Mouse (Mus musculus): ENCODE measurements around the gene Car10. TPM values are rescaled to one million over a fixed set of nuclear protein-coding genes. Genes with fewer than 3 reads are reported as not detected.

Gene Car10
- polyA plus RNA-seq, 1 experiment: not detected

DNA sequence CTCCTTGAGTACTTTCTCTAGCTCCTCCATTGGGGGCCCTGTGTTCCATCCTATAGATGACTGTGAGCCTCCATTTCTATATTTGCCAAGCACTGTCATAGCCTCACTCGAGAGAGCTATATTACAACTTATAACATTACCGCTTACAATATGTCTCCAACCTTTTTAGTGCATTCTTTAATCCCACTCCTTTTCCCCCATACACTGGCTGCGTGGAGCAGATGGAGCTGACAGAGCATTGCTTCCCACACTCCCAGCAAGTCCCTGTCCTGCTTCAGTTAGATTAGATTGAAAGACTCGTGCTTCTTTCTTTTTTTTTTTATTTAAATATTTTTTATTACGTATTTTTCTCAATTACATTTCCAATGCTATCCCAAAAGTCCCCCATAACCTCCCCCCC lies 310.2 kb downstream of the Car10 start:
- Histone ChIP-seq H3K4me3 (no peak overlapping the region), H3K36me3 (ENCODE audit: control insufficient read depth, insufficient read depth) (no peaks in the 10 kb centered on the region), H3K27me3 (ENCODE audit: control insufficient read depth, insufficient read depth, insufficient read length) (no peaks in the 10 kb centered on the region), H3ac (ENCODE audit: control insufficient read depth, insufficient read length) (no peak overlapping the region), H3K79me2 (ENCODE audit: control insufficient read depth, insufficient read depth) (no peaks in the 10 kb centered on the region), H3K4me2 (ENCODE audit: low read depth) (no peak overlapping the region)
- TF ChIP-seq REST (IDR thresholded peaks at IDR 0.05; ENCODE audit: insufficient read depth, insufficient read length): no peak
- TF ChIP-seq MYOG (IDR thresholded peaks at IDR 0.05; ENCODE audit: control insufficient read depth in 1 of 3, insufficient read depth in 1 of 3, insufficient read length in 2 of 3, low read depth in 2 of 3): no peak
- no peak for TF ChIP-seq MAX (IDR thresholded peaks at IDR 0.05; ENCODE audit: low read depth)
- TF ChIP-seq TCF3 (IDR thresholded peaks at IDR 0.05; ENCODE audit: insufficient read length, low read depth): no peak
- no peak for TF ChIP-seq TCF12 (IDR thresholded peaks at IDR 0.05; ENCODE audit: insufficient read depth, poor library complexity, severe bottlenecking)
- TF ChIP-seq SRF (IDR thresholded peaks at IDR 0.05; ENCODE audit: control insufficient read depth, insufficient read length, low read depth): no peak
- no peak for TF ChIP-seq CEBPB (IDR thresholded peaks at IDR 0.05; ENCODE audit: insufficient read depth, poor library complexity, severe bottlenecking)
- no peak for TF ChIP-seq MYOD1 (IDR thresholded peaks at IDR 0.05; ENCODE audit: control insufficient read depth in 1 of 3, insufficient read length in 2 of 3, low read depth in 2 of 3)
- no peak for TF ChIP-seq USF1 (IDR thresholded peaks at IDR 0.05; ENCODE audit: low read depth)
- no peak for TF ChIP-seq POLR2AphosphoS2 (IDR thresholded peaks at IDR 0.05; ENCODE audit: insufficient read length, low read depth)
- no peak for TF ChIP-seq E2F4 (IDR thresholded peaks at IDR 0.05; ENCODE audit: insufficient read depth)
- TF ChIP-seq POLR2A (IDR thresholded peaks at IDR 0.05; ENCODE audit: insufficient read length, low read depth): no peak

- no peaks in the 10 kb centered on the region for H3K36me3 ChIP-seq (ENCODE audit: control insufficient read depth, insufficient read depth)
Measured at GRCm38 (mm10) chr11:93431482-93431881, 333.7 kb downstream of the Car10 start.

GRCm38 (mm10) chr11:93434997-93435915 lies 337.4 kb downstream of the Car10 start:
- H3K4me3 ChIP-seq: no peak overlapping the region
- no peaks in the 10 kb centered on the region for H3K79me2 ChIP-seq (ENCODE audit: control insufficient read depth, insufficient read depth)
- no peak overlapping the region for H3ac ChIP-seq (ENCODE audit: control insufficient read depth, insufficient read length)
- H3K36me3 ChIP-seq (ENCODE audit: control insufficient read depth, insufficient read depth): no peaks in the 10 kb centered on the region
- no peak overlapping the region for H3K4me2 ChIP-seq (ENCODE audit: low read depth)
- H3K27me3 ChIP-seq (ENCODE audit: control insufficient read depth, insufficient read depth, insufficient read length): no peaks in the 10 kb centered on the region
- TF ChIP-seq MAX (IDR thresholded peaks at IDR 0.05; ENCODE audit: low read depth) (no peak), MYOG (IDR thresholded peaks at IDR 0.05; ENCODE audit: control insufficient read depth in 1 of 3, insufficient read depth in 1 of 3, insufficient read length in 2 of 3, low read depth in 2 of 3) (no peak), TCF12 (IDR thresholded peaks at IDR 0.05; ENCODE audit: insufficient read depth, poor library complexity, severe bottlenecking) (no peak), TCF3 (IDR thresholded peaks at IDR 0.05; ENCODE audit: insufficient read length, low read depth) (no peak), MYOD1 (IDR thresholded peaks at IDR 0.05; ENCODE audit: control insufficient read depth in 1 of 3, insufficient read length in 2 of 3, low read depth in 2 of 3) (no peak), SRF (IDR thresholded peaks at IDR 0.05; ENCODE audit: control insufficient read depth, insufficient read length, low read depth) (no peak), CEBPB (IDR thresholded peaks at IDR 0.05; ENCODE audit: insufficient read depth, poor library complexity, severe bottlenecking) (no peak), POLR2AphosphoS2 (IDR thresholded peaks at IDR 0.05; ENCODE audit: insufficient read length, low read depth) (no peak), REST (IDR thresholded peaks at IDR 0.05; ENCODE audit: insufficient read depth, insufficient read length) (no peak), POLR2A (IDR thresholded peaks at IDR 0.05; ENCODE audit: insufficient read length, low read depth) (no peak), USF1 (IDR thresholded peaks at IDR 0.05; ENCODE audit: low read depth) (no peak), E2F4 (IDR thresholded peaks at IDR 0.05; ENCODE audit: insufficient read depth) (no peak)

More at GRCm38 (mm10) chr11:93431482-93431881, 333.7 kb downstream of the Car10 start:
- Histone ChIP-seq H3K4me3 (no peak overlapping the region), H3ac (ENCODE audit: control insufficient read depth, insufficient read length) (no peak overlapping the region), H3K27me3 (ENCODE audit: control insufficient read depth, insufficient read depth, insufficient read length) (no peaks in the 10 kb centered on the region), H3K79me2 (ENCODE audit: control insufficient read depth, insufficient read depth) (no peaks in the 10 kb centered on the region), H3K4me2 (ENCODE audit: low read depth) (no peak overlapping the region)
- TF ChIP-seq POLR2A (IDR thresholded peaks at IDR 0.05; ENCODE audit: insufficient read length, low read depth) (no peak), TCF3 (IDR thresholded peaks at IDR 0.05; ENCODE audit: insufficient read length, low read depth) (no peak), MAX (IDR thresholded peaks at IDR 0.05; ENCODE audit: low read depth) (no peak), MYOG (IDR thresholded peaks at IDR 0.05; ENCODE audit: control insufficient read depth in 1 of 3, insufficient read depth in 1 of 3, insufficient read length in 2 of 3, low read depth in 2 of 3) (no peak), E2F4 (IDR thresholded peaks at IDR 0.05; ENCODE audit: insufficient read depth) (no peak), REST (IDR thresholded peaks at IDR 0.05; ENCODE audit: insufficient read depth, insufficient read length) (no peak), USF1 (IDR thresholded peaks at IDR 0.05; ENCODE audit: low read depth) (no peak), POLR2AphosphoS2 (IDR thresholded peaks at IDR 0.05; ENCODE audit: insufficient read length, low read depth) (no peak), CEBPB (IDR thresholded peaks at IDR 0.05; ENCODE audit: insufficient read depth, poor library complexity, severe bottlenecking) (no peak), MYOD1 (IDR thresholded peaks at IDR 0.05; ENCODE audit: control insufficient read depth in 1 of 3, insufficient read length in 2 of 3, low read depth in 2 of 3) (no peak), TCF12 (IDR thresholded peaks at IDR 0.05; ENCODE audit: insufficient read depth, poor library complexity, severe bottlenecking) (no peak), SRF (IDR thresholded peaks at IDR 0.05; ENCODE audit: control insufficient read depth, insufficient read length, low read depth) (no peak)

GRCm38 (mm10) chr11:93436892-93437291 lies 339.1 kb downstream of the Car10 start:
- Histone ChIP-seq H3K79me2 (ENCODE audit: control insufficient read depth, insufficient read depth) (no peaks in the 10 kb centered on the region), H3K27me3 (ENCODE audit: control insufficient read depth, insufficient read depth, insufficient read length) (no peaks in the 10 kb centered on the region), H3ac (ENCODE audit: control insufficient read depth, insufficient read length) (no peak overlapping the region), H3K4me3 (no peak overlapping the region), H3K36me3 (ENCODE audit: control insufficient read depth, insufficient read depth) (no peaks in the 10 kb centered on the region), H3K4me2 (ENCODE audit: low read depth) (no peak overlapping the region)
- TF ChIP-seq POLR2A (IDR thresholded peaks at IDR 0.05; ENCODE audit: insufficient read length, low read depth): no peak
- TF ChIP-seq TCF3 (IDR thresholded peaks at IDR 0.05; ENCODE audit: insufficient read length, low read depth): no peak
- no peak for TF ChIP-seq MYOG (IDR thresholded peaks at IDR 0.05; ENCODE audit: control insufficient read depth in 1 of 3, insufficient read depth in 1 of 3, insufficient read length in 2 of 3, low read depth in 2 of 3)
- no peak for TF ChIP-seq REST (IDR thresholded peaks at IDR 0.05; ENCODE audit: insufficient read depth, insufficient read length)
- no peak for TF ChIP-seq E2F4 (IDR thresholded peaks at IDR 0.05; ENCODE audit: insufficient read depth)
- TF ChIP-seq SRF (IDR thresholded peaks at IDR 0.05; ENCODE audit: control insufficient read depth, insufficient read length, low read depth): no peak
- no peak for TF ChIP-seq MYOD1 (IDR thresholded peaks at IDR 0.05; ENCODE audit: control insufficient read depth in 1 of 3, insufficient read length in 2 of 3, low read depth in 2 of 3)
- TF ChIP-seq POLR2AphosphoS2 (IDR thresholded peaks at IDR 0.05; ENCODE audit: insufficient read length, low read depth): no peak
- TF ChIP-seq MAX (IDR thresholded peaks at IDR 0.05; ENCODE audit: low read depth): no peak
- no peak for TF ChIP-seq USF1 (IDR thresholded peaks at IDR 0.05; ENCODE audit: low read depth)
